Mouse (Mus musculus) left cerebral cortex, postnatal 10 days (tissue): ENCODE data around the gene Mettl7a3. TPM values are rescaled to one million over a fixed set of nuclear protein-coding genes. Genes with fewer than 3 reads are reported as not detected.
"Not testable (repeated sequence)": the region's sequence is repeated elsewhere in the genome, so short reads cannot be mapped to it uniquely, and the experiment has no call there.

ENCODE experiments used
- DNase-seq, 2 experiments: peaks; one replicate each; pipeline ENCODE4 v3.0.0; 2021 to 2022; ENCODE audit warnings: low spot score in 2 of 2, mixed read lengths in 1 of 2; ENCODE audit errors: extremely low spot score in 1 of 2
- intact Hi-C: fragments of 180-260 bp; cut with DNase I; formaldehyde crosslinking; loops from one replicate; pipeline ENCODE4 v1.15.1; 2025
- total RNA-seq, 2 experiments: library from RNA; stranded (reverse); gene quantifications; 2 replicates each; pipeline ENCODE4 v1.2.3; 2021

Mettl7a3 gene
- total RNA-seq, result under 1 TPM in 1 of 2 experiments, not detected in 1; 0.30 TPM

DNA sequence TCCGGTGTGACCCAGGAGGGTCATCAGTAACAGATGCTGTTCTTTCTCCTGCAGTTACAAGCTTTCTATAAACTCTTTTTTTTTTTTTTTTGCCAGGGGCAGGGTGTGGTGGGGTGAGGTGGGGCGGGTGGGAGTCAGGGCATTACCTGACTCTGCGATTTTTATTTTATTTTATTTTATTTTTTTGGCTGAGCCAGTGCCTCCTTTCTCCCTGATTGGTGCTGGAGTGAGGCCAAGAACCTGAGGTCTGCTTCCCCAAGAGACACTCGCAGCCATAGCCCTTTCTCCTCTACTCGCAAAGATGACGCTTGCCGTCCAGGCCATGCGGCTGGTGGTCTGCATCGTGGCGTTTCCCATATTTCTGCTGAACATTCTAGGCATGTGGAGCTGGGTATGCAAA is at the start of gene Mettl7a3:
TSS of gene Mettl7a3 (plus strand) at position 301 of the 400 bp plus-strand sequence.
- no peak for DNase-seq
- intact Hi-C loops, result no loop called here

DNA sequence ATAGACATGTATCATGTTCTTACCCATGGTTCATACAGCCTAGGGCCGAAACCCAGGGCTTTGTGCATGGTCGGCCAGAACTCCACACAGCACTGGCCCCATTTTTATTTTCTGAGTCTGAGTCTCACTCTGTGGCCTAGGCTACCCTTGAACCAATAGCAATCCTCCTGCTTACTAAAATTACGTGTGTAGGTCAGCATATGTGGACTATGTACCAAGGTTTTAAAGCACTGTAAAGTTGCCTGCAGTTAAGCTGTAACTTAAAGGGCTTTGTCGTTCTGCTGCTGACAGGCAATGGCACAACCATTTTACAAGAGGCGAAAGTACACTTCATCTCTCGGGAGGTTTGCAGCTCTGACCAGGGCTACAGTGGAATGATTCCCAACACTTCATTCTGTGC is 45.7 kb upstream of the Mettl7a3 start:
- DNase-seq, result no peak
- intact Hi-C loops, result no loop called here

- DNase-seq, result no peak
- intact Hi-C loops, result no loop called here
Measured at GRCm38 (mm10) chr15:100290858-100291257, 43.9 kb upstream of the Mettl7a3 start.

DNA sequence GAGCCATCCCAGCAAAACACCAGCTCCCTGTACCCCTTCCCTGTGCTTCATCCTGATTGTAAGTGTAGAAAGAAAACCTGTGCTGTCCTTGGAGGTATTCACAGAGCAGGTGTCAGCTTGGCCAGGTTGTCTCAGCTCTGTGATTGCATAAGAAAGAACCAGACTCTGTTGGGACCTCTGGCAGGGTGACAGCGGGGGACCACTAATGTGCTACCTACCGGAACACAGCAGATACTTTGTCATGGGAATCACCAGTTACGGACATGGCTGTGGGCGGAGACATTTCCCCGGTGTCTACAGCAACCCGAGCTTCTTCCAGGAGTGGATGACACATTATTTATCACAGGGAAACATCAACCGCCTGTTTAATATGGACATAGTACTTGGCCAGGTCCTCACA is 42.4 kb upstream of the Mettl7a3 start:
- intact Hi-C loops, result no loop called here

DNA sequence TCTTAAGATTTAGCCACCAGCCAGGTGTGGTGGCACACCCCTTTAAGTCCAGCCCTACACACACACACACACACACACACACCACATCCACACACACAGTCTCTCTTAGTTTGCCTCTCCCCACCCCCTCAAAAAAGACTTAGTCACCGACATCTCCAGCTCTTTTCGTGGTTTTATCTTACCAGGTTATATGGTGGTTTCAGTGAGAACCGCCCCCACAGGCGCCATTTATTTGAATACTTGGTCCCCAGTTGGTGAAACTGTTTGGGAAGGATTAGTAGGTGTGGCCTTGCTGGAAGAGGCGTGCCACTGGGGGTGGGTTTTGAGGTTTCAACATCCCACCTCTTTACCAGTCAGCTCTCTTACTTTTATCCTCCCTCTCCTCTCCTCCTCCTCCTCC is 36.9 kb upstream of the Mettl7a3 start:
- intact Hi-C loops, result no loop called here

More for the DNA sequence above, 42.4 kb upstream of the Mettl7a3 start:
- DNase-seq, result no peak

GRCm38 (mm10) chr15:100300499-100300898 is 34.2 kb upstream of the Mettl7a3 start:
- DNase-seq, result no peak
- intact Hi-C loops, result no loop called here

More for the DNA sequence above, 36.9 kb upstream of the Mettl7a3 start:
- no peak for DNase-seq

DNA sequence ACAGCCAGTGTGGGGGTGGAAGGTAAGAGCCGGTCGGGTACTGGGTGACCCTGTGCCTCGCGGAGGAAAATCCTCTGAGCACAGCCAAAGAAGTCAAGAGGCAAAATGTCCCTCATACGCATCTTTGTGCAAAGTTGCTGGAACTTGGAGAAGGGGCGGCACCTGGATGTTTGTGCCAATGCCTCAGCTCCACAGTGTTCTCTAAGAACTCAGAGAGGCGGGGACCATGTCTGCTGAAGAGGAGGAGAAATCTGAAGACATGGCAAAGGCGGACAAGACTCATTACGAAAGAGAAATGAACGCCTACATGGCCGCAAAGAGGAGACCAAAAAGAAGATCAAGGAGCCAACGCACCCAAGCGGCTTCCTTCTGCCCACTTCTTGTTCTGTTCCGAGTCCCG is 33.2 kb upstream of the Mettl7a3 start:
- intact Hi-C loops, result no loop called here
- DNase-seq, result no peak

GRCm38 (mm10) chr15:100303428-100304018 is 31.2 kb upstream of the Mettl7a3 start:
- intact Hi-C loops, result no loop called here
- no peak for DNase-seq

GRCm38 (mm10) chr15:100304019-100304991 is 30.4 kb upstream of the Mettl7a3 start, which contains the start of gene Mettl7a1:
Gene Mettl7a1, plus strand, starts transcription at chr15:100304140.
- intact Hi-C loops, result no loop called here

DNA sequence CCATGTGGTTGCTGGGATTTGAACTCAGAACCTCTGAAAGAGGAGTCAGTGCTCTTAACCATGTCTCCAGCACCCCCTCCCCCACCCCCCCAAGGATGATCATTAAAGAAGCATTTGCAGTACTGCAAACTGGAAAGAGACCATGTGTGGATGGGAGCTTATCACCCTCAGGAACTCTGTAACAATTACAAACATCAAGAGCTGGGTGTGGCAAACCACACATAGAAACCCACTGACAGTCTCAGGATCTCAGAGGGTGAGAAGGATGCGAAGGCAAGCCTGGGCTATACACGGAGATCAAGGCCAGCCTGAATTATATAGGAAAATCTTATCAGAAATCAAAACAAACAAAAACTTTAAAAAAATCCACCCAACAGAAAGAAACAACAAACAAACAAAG is 28.5 kb upstream of the Mettl7a3 start:
- intact Hi-C loops, result no loop called here
- no peak for DNase-seq

More at GRCm38 (mm10) chr15:100304019-100304991, 30.4 kb upstream of the Mettl7a3 start, which contains the start of gene Mettl7a1:
- DNase-seq, result peak; percentile 70 to 91

DNA sequence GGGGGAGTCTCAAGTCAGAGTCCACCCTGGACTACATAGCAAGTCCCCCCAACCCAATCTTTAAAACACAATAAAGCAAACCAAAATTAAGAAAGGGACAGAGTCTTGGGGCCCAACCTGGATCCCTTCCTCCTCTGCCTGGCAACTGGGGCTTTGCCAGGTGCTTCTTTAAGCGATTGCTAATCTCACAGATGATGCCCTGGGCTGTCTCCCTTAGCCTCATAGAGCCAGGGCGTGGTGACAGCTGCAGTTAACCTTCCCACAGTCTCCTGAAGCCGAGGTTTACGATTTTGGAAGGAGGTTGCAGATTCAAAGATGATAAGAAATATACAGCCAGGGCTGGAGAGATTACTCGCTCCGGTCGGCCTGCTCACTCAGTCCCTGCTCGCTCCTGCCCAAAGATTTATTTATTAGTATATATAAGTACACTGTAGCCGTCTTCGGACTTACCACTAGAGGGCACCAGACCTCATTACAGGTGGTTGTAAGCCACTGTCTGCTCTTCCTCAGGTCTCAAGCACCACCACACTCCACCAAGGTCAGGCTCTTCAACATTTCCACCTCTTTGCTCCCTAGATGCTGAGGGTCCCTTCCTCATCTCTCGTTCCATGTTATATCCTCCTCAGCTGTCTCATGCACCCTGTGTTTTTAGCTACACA is 27.2 kb upstream of the Mettl7a3 start:
- intact Hi-C loops, DNase-seq: not testable (repeated sequence)

DNA sequence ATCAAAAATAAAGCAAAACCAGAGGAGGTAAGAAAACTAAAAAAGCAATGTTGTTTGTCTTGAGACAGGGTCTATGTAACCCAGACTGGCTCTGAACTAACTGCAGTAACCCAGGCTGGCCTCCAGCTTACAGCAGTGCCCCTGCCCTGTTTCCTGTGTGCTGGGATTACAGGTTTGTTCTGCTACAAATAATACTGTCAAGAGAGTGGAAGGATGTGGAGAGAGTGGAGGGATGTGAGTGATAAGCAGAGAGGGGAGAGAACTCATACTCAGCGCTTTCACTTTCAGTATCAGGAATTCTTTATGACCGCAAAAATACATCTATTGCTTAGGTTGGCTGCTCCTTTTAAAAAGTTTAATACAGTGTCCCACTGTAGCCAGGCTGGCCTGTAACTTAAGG is 22.4 kb upstream of the Mettl7a3 start:
- intact Hi-C loops, result no loop called here

GRCm38 (mm10) chr15:100314448-100315145 is 20.1 kb upstream of the Mettl7a3 start:
- DNase-seq, result no peak
- intact Hi-C loops, result no loop called here

More for the DNA sequence above, 22.4 kb upstream of the Mettl7a3 start:
- no peak for DNase-seq

DNA sequence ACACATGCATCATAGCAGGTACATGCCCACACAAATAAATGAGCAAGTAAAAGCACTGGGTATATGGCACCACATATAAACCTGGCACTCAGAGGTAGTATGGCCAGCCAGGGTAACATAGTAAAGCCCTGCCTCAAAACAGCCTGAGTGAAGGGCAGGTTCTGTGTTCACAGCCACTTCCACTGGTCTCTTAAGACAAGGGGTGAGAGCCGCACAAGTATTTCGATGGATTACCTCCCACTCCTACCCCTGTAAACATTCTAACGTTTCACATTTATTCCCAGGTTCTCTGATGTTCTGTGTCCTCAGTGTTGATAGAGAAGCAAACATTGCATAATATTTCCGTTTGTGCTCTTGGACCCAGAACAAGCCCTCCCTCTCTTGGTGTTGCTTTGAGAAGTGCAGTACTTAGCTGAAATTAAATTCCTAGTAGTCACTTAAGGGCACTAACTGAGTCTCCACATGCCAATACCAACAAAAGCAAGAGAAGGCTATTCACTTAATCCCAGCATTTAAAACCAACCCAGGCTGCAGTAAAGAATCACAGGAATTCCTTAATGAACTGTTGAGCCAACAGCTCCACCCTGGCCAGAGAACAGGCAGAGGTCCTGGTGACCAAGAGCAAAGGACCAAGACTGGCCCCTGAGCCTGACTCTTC is 16.6 kb upstream of the Mettl7a3 start:
- DNase-seq, intact Hi-C loops: not testable (repeated sequence)

GRCm38 (mm10) chr15:100319884-100320283 is 14.8 kb upstream of the Mettl7a3 start:
- no peak for DNase-seq
- intact Hi-C loops, result no loop called here

- no peak for DNase-seq
- intact Hi-C loops, result no loop called here
Measured at GRCm38 (mm10) chr15:100320295-100320905, 14.3 kb upstream of the Mettl7a3 start.

DNA sequence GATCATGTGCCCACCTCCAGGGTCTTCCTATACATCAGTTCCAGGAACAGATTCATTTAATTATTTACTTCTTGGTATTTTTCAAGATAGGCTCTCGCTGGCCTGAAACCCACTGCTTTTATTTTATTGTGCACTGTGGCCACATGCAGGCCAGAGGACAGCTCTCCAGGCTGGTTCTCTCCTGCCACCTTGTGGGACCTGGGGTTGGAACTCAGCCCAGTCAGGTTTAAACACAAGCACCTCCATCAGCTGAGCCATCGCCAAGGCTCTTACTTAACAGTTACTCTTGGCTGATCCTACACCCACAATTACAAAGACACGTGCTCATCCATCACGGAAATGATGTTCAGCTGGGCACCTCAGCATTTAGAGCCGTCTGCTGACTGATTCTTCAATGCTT is 13.6 kb upstream of the Mettl7a3 start:
- intact Hi-C loops, result no loop called here
- DNase-seq, result peak in 1 of 2 experiments; percentile 41
